Mouse (Mus musculus) intestine, postnatal 0 days (tissue): ENCODE data around the gene Xab2. TPM values are rescaled to one million over a fixed set of nuclear protein-coding genes. Genes with fewer than 3 reads are reported as not detected.
"Not testable (repeated sequence)": the region's sequence is repeated elsewhere in the genome, so short reads cannot be mapped to it uniquely, and the experiment has no call there.

Experiments
- ATAC-seq: fragments of 200-750 bp; cut with Nextera tagmentation; 2 replicates; pipeline ENCODE4 v1.8.0; 2017; ENCODE audit warnings: mild to moderate bottlenecking, moderate TSS enrichment, moderate library complexity
- H3K27ac ChIP-seq: fragments of 300-500 bp; sonication (generic); 2 replicates; pipeline ENCODE4 v1.5.1; 2014; ENCODE audit warnings: mild to moderate bottlenecking, low read depth, low read length, moderate library complexity
- H3K27me3 ChIP-seq: fragments of 300-500 bp; sonication (generic); replicated peaks from 2 replicates; pipeline ENCODE4 v1.6.1; 2014; ENCODE audit warnings: low read length, mixed read lengths; ENCODE audit not compliant: control insufficient read depth, insufficient read depth
- H3K36me3 ChIP-seq: fragments of 300-500 bp; sonication (generic); 2 replicates; pipeline ENCODE4 v1.6.1; 2014; ENCODE audit warnings: mild to moderate bottlenecking, moderate library complexity; ENCODE audit not compliant: control insufficient read depth, insufficient read depth
- H3K4me1 ChIP-seq: fragments of 300-500 bp; sonication (generic); replicated peaks from 2 replicates; pipeline ENCODE4 v1.6.1; 2014; ENCODE audit warnings: antibody characterized with exemption, low read length, mixed read lengths; ENCODE audit not compliant: control insufficient read depth, insufficient read depth
- H3K4me2 ChIP-seq: fragments of 300-500 bp; sonication (generic); replicated peaks from 2 replicates; pipeline ENCODE4 v1.6.1; 2014; ENCODE audit warnings: low read depth, mild to moderate bottlenecking, moderate library complexity
- H3K4me3 ChIP-seq: fragments of 300-500 bp; sonication (generic); 2 replicates; pipeline ENCODE4 v1.5.1; 2014; ENCODE audit warnings: low read depth, low read length
- H3K9ac ChIP-seq: fragments of 300-500 bp; sonication (generic); 2 replicates; pipeline ENCODE4 v1.6.1; 2014; ENCODE audit warnings: mild to moderate bottlenecking, low read depth, low read length
- H3K9me3 ChIP-seq: fragments of 300-500 bp; sonication (generic); 2 replicates; pipeline ENCODE4 v1.6.1; 2016; ENCODE audit warnings: mixed run types; ENCODE audit not compliant: control insufficient read depth
- CTCF ChIP-seq: sonication (generic); IDR thresholded peaks from 2 replicates; pipeline ENCODE4 v1.5.1; 2016; ENCODE audit warnings: low read depth, mild to moderate bottlenecking, control low read depth, antibody characterized with exemption, moderate library complexity
- WGBS: fragments of 180-500 bp; shearing (Covaris S2); extraction: QIAGEN DNeasy Blood & Tissue Kit; methylation state at CpG from one replicate; pipeline ENCODE4 v1.1.7; 2014; 5-methylcytosine and 5-hydroxymethylcytosine counted together
- polyA plus RNA-seq: library from polyadenylated mRNA; unstranded; fragments of >200 nt; fragmentation: Nextera tagmentation; extraction: Ambion mirVana; gene quantifications from 2 replicates; pipeline ENCODE4 v1.2.1, GENCODE M21; 2015

The Xab2 gene
- polyA plus RNA-seq, 1 experiment from 2014 or later: 16.8 TPM

DNA sequence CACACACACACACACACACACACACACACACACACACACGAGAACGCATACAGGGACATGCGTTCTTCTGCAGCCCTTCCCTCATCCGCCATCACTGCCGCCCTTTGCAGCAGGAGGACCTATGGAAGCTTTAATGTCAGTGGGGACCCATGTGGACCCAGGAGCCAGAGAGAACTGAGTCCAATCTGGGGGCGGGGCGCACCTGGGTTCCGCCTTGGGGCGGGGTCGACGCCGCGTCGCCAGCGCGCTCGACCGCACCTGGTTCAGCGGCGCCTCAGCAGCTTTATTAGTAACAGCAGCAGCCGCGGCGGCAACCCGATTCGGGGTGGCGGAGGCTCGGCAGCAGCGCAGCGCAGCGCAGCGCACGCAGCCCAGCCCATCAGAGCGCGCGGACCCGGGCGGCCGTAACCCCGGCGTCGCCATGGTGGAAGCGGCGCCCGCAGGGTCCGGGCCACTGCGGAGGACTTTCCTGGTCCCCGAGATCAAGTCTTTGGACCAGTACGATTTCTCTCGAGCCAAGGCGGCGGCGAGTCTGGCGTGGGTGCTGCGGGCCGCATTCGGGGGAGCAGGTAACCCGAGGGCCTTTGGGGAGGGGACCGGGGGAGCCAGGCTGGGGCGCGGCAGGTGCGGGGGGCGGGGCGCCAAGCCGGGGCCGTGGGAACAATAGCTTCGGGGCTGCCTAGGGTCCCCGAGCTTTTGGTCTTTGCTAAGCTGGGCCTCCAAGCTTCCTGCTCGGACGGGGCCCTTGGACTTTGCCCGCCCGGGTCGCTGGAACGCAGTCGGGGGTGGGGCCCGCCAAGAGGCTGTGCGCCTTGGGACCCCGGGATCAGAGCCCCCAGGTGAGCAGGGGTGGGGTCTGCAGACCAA, 33.5 kb downstream of the Xab2 start:
- Histone ChIP-seq H3K27me3 (no peaks in the 10 kb centered on the region), H3K9me3 (no peaks in the 10 kb centered on the region), H3K4me2 (peak overlapping the region; percentile 79), H3K4me1 (no peaks in the 10 kb centered on the region), H3K4me3 (peak overlapping the region; percentile 81), H3K9ac (peak overlapping the region; percentile 93), H3K27ac (peak overlapping the region; percentile 98), H3K36me3 (no peaks in the 10 kb centered on the region)
- 0 out of 2 replicates have a peak, but pooled peaks have one; percentile 7 for TF ChIP-seq CTCF
- under 1% methylated on average over 76 of the region's 77 CpGs for WGBS
- peak; percentile 88 for ATAC-seq

DNA sequence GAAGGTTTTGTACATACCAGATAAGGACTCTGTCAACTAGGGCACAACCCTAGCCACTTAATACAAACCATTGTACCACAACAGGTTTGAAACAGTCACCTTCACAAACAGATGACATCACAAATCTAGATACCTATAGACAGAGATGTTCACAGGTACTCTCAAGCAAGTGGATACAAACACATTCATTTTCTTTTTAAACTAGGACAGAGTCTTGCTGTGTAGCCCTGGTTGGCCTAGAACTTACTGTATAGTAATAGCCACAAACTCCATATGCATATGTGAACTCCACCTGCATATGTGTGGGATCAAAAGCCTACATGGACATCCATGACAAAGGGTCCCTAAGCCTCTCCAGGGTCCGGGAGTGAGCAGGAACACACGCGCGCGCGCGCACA, 34.1 kb downstream of the Xab2 start, which contains the start of gene Camsap3:
Gene Camsap3, plus strand, starts transcription at position 301 of the 398 bp plus-strand sequence.
- no peaks in the 10 kb centered on the region for H3K4me1 ChIP-seq
- peak within 1 kb of the TSS; percentile 98 for H3K27ac ChIP-seq
- 6% methylated on average over 7 of the region's 7 CpGs for WGBS
- no peaks in the 10 kb centered on the region for H3K36me3 ChIP-seq
- ATAC-seq: no peak
- H3K4me2 ChIP-seq: peak within 1 kb of the TSS; percentile 79
- no peaks in the 10 kb centered on the region for H3K9me3 ChIP-seq
- no peak for TF ChIP-seq CTCF
- H3K27me3 ChIP-seq: no peaks in the 10 kb centered on the region
- peak within 1 kb of the TSS; percentile 81 for H3K4me3 ChIP-seq
- H3K9ac ChIP-seq: peak within 1 kb of the TSS; percentile 93

GRCm38 (mm10) chr8:3586452-3586851, 34.7 kb downstream of the Xab2 start:
- H3K4me1 ChIP-seq: no peaks in the 10 kb centered on the region
- no peak overlapping the region for H3K4me3 ChIP-seq
- TF ChIP-seq CTCF: no peak
- WGBS: 88% methylated on average over 2 of the region's 2 CpGs
- H3K9me3 ChIP-seq: no peaks in the 10 kb centered on the region
- no peak overlapping the region for H3K9ac ChIP-seq
- H3K4me2 ChIP-seq: no peak overlapping the region
- no peak overlapping the region for H3K27ac ChIP-seq
- H3K27me3 ChIP-seq: no peaks in the 10 kb centered on the region
- H3K36me3 ChIP-seq: no peaks in the 10 kb centered on the region
- ATAC-seq: no peak

GRCm38 (mm10) chr8:3581961-3582360, 39.2 kb downstream of the Xab2 start:
- H3K4me3 ChIP-seq, H3K4me1 ChIP-seq, H3K4me2 ChIP-seq, ATAC-seq, H3K27me3 ChIP-seq, H3K9ac ChIP-seq, H3K9me3 ChIP-seq, H3K36me3 ChIP-seq, H3K27ac ChIP-seq: not testable (repeated sequence)
- 91% methylated on average over 1 of the region's 3 CpGs for WGBS

- 56% methylated on average over 9 of the region's 9 CpGs for WGBS
- Histone ChIP-seq H3K36me3 (no peaks in the 10 kb centered on the region), H3K9ac (no peak overlapping the region), H3K27me3 (no peaks in the 10 kb centered on the region), H3K9me3 (no peaks in the 10 kb centered on the region), H3K4me3 (no peak overlapping the region), H3K27ac (no peak overlapping the region), H3K4me2 (no peak overlapping the region), H3K4me1 (0 out of 2 replicates have a peak, but pooled peaks cover 3% of the 10 kb centered on the region)
- ATAC-seq: peak; percentile 34
- no peak for TF ChIP-seq CTCF
Measured at GRCm38 (mm10) chr8:3579390-3580364, 41.4 kb downstream of the Xab2 start.
